12 mouse cellular contexts compared by ENCODE assay signal in the genomic region with DNA sequence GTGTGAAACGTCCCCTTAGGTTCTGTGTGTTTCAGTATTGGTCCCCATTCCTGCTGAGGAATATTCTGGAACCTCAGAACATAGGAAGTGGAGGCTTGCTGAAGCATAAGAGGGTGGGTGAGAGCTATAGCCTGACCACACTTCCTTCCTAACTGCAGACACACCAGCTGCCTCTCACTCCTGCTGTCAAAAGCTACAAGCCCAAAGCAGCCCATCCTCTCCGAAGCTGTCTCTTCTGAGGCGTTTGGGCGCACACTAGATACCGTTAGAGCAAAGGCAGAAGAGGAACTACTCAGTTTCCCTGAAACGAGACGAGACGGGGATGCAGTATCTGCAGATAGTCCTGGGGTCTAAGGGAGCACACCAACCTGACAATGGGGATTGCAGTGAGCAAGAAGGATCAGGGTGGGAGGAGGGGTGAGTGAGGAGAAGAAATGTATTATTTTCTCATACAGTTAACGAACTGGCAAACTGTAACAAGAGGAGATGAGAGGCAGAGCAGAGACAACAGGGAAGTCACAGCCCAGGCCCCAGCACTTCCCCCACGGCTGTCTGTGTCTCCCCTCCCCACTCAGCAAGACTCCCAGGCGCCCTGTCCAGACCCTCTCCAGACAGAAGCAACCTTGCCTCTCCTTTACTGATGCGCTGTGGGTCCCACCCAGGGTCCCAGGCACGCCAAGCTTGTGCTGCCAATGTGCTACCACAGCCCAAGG. TPM values are rescaled to one million over a fixed set of nuclear protein-coding genes. Genes with fewer than 3 reads are reported as not detected.
A peak's percentile ranks its signal among the peaks of the same experiment; 100 is the strongest.
DNase-seq lines count a peak whose midpoint lies in the region; ATAC-seq and TF ChIP-seq lines count a peak whose summit lies in the region.
"Had no signal": no experiment of that assay in that cellular context is flagged by ENCODE, and none has a peak within 500 bp of the region (broad histone marks: within the 10 kb centered on the region; RNA-seq: fewer than 3 reads in every experiment).

No protein-coding gene starts in this region.

- H3K4me1 ChIP-seq in liver, embryonic 16.5 days (ENCODE audit: control insufficient read depth, low read depth, low read length) = no peaks in the 10 kb centered on the region
- H3K4me1 ChIP-seq in hindbrain, postnatal 0 days (ENCODE audit: insufficient read depth, low read length) = no peaks in the 10 kb centered on the region

- H3K27ac ChIP-seq in liver, embryonic 16.5 days (ENCODE audit: low read length) = peak overlapping the region; percentile 7
- H3K27ac ChIP-seq in hindbrain, postnatal 0 days = no peak overlapping the region
- H3K27ac ChIP-seq: hindbrain, embryonic 14.5 days had no signal

- ATAC-seq in CD4-positive, CD25-positive, alpha-beta regulatory T cell, adult 4 months = peak; percentile 14
- 0 out of 2 replicates have a peak, but pooled peaks have one; percentile 30 for ATAC-seq in liver, embryonic 16.5 days (ENCODE audit: low read depth)
- ATAC-seq in hindbrain, postnatal 0 days = no peak
- ATAC-seq: Patski had no signal

- peaks cover 49% of the 10 kb centered on the region for H3K36me3 ChIP-seq in liver, embryonic 16.5 days (ENCODE audit: control insufficient read depth, insufficient read depth)
- peaks cover 34% of the 10 kb centered on the region; the same call in 1 of the 2 replicates for H3K36me3 ChIP-seq in hindbrain, postnatal 0 days (ENCODE audit: insufficient read depth, low read length)

- no peak overlapping the region for H3K9ac ChIP-seq in liver, embryonic 16.5 days (ENCODE audit: low read depth, low read length)
- no peak overlapping the region for H3K9ac ChIP-seq in hindbrain, postnatal 0 days (replicated peaks; ENCODE audit: low read length)
- H3K9ac ChIP-seq: hindbrain, embryonic 14.5 days had no signal

- no peaks in the 10 kb centered on the region for H3K9me3 ChIP-seq in liver, embryonic 16.5 days (replicated peaks; ENCODE audit: control insufficient read depth, low read length)
- H3K9me3 ChIP-seq in hindbrain, postnatal 0 days (ENCODE audit: low read length) = no peaks in the 10 kb centered on the region

- no peak overlapping the region for H3K4me3 ChIP-seq in liver, embryonic 16.5 days (ENCODE audit: low read depth, low read length)
- no peak overlapping the region for H3K4me3 ChIP-seq in hindbrain, postnatal 0 days (ENCODE audit: low read length)

- no peak overlapping the region; the same call in 1 of the 2 replicates for H3K4me2 ChIP-seq in liver, embryonic 16.5 days (ENCODE audit: low read depth, low read length)
- no peak overlapping the region for H3K4me2 ChIP-seq in hindbrain, postnatal 0 days (ENCODE audit: low read depth, low read length)
- H3K4me2 ChIP-seq: hindbrain, embryonic 14.5 days had no signal

- 43% methylated on average over 13 of the region's 13 CpGs for WGBS in liver, embryonic 16.5 days (ENCODE audit: insufficient replicate concordance)
- 88% methylated on average over 12 of the region's 13 CpGs for WGBS in hindbrain, postnatal 0 days

- DNase-seq in B cell, adult 2 months = peak; percentile 50 to 56
- peak; percentile 65 to 72 for DNase-seq in spleen, postnatal 36 days (ENCODE audit: low spot score in 2 of 2)
- DNase-seq in retina, embryonic 14.5 days (ENCODE audit: low spot score) = no peak
- DNase-seq in hindbrain, postnatal 0 days (ENCODE audit: low spot score) = no peak
- DNase-seq in right cerebral cortex, postnatal 4 days = no peak
- DNase-seq: adrenal gland, postnatal 25 days; cerebellum, postnatal 14 days; kidney, postnatal 36 days had no signal

- TF ChIP-seq CTCF in hindbrain, postnatal 0 days (IDR thresholded peaks at IDR 0.05; ENCODE audit: low read depth) = no peak

- H3K27me3 ChIP-seq in liver, embryonic 16.5 days (ENCODE audit: control insufficient read depth, insufficient read depth, low read depth, low read length) = no peaks in the 10 kb centered on the region
- H3K27me3 ChIP-seq in hindbrain, postnatal 0 days (ENCODE audit: insufficient read depth, low read length) = no peaks in the 10 kb centered on the region
- H3K27me3 ChIP-seq: Patski had no signal

RNA-seq across cellular contexts. Expression of a gene that starts 9.1 kb away (rescaled TPM):
- 1 to 10 TPM; 2.1 to 2.8 TPM for polyA plus RNA-seq in CD4-positive, CD25-positive, alpha-beta regulatory T cell, adult 4 months (2017; shearing (Covaris generic))
- 2.3 and 2.5 TPM in 2 replicates for polyA plus RNA-seq in liver, embryonic 16.5 days (2015; fragmentation: Nextera tagmentation; extraction: Ambion mirVana)
- 23.9 and 27.0 TPM in 2 replicates for total RNA-seq in hindbrain, postnatal 0 days (2014; rRNA removed)
- 23.8 and 24.9 TPM in 2 replicates for polyA plus RNA-seq in hindbrain, postnatal 0 days (2015; fragmentation: Nextera tagmentation; extraction: Ambion mirVana)

RNA-seq across cellular contexts. Expression of a gene that starts 37.3 kb away (rescaled TPM):
- polyA plus RNA-seq in CD4-positive, CD25-positive, alpha-beta regulatory T cell, adult 4 months (2017; shearing (Covaris generic)) = 10 to 100 TPM; 54.8 to 65.4 TPM
- 30.0 and 30.3 TPM in 2 replicates for polyA plus RNA-seq in liver, embryonic 16.5 days (2015; fragmentation: Nextera tagmentation; extraction: Ambion mirVana)
- total RNA-seq in hindbrain, postnatal 0 days (2014; rRNA removed) = 12.5 and 16.6 TPM in 2 replicates
- 19.0 and 20.2 TPM in 2 replicates for polyA plus RNA-seq in hindbrain, postnatal 0 days (2015; fragmentation: Nextera tagmentation; extraction: Ambion mirVana)

RNA-seq across cellular contexts. Expression of a gene that starts 44.7 kb away (rescaled TPM):
- polyA plus RNA-seq in CD4-positive, CD25-positive, alpha-beta regulatory T cell, adult 4 months (2017; shearing (Covaris generic)) = 10 to 100 TPM; 47.3 to 54.7 TPM
- polyA plus RNA-seq in liver, embryonic 16.5 days (2015; fragmentation: Nextera tagmentation; extraction: Ambion mirVana) = 20.3 and 20.7 TPM in 2 replicates
- total RNA-seq in hindbrain, postnatal 0 days (2014; rRNA removed) = 28.9 and 47.8 TPM in 2 replicates
- 24.6 and 26.7 TPM in 2 replicates for polyA plus RNA-seq in hindbrain, postnatal 0 days (2015; fragmentation: Nextera tagmentation; extraction: Ambion mirVana)

Comparison
In these comparisons a context has a peak if more than half of its experiments do, and no peak if none do; other contexts are left out.
1. DNase-seq: peak in B cell, adult 2 months (2 of 2) and spleen, postnatal 36 days (2 of 2); none in retina, embryonic 14.5 days (single experiment), hindbrain, postnatal 0 days (single experiment) and right cerebral cortex, postnatal 4 days (single experiment).